Mouse (Mus musculus) CH12.LX (cell line): ENCODE measurements around the gene Snx32.
A peak's percentile ranks its signal among the peaks of the same experiment; 100 is the strongest.

Experiments
- CHD1 ChIP-seq: IDR thresholded peaks from 2 replicates; pipeline ENCODE4 v1.6.1; 2012; ENCODE audit warnings: low read depth, low read length, improper control_type of control experiment, inconsistent platforms
- CHD2 ChIP-seq: IDR thresholded peaks from 2 replicates; pipeline ENCODE4 v1.6.1; 2011; ENCODE audit warnings: low read length, improper control_type of control experiment
- CTCF ChIP-seq, 2 experiments: IDR thresholded peaks in 1 of 2; conservative IDR thresholded peaks in 1 of 2; 2 replicates each; pipeline ENCODE4 v1.5.1; 2011 to 2012; ENCODE audit warnings: low read depth in 2 of 2, low read length in 2 of 2, improper control_type of control experiment in 1 of 2, inconsistent platforms in 1 of 2, mild to moderate bottlenecking in 1 of 2, moderate library complexity in 1 of 2
- E2F4 ChIP-seq: IDR thresholded peaks from 2 replicates; pipeline ENCODE4 v1.6.1; 2011; ENCODE audit warnings: low read depth, low read length, improper control_type of control experiment; ENCODE audit not compliant: insufficient replicate concordance
- HCFC1 ChIP-seq: IDR thresholded peaks from 2 replicates; pipeline ENCODE4 v1.6.1; 2012; ENCODE audit warnings: low read depth, mild to moderate bottlenecking, inconsistent platforms, low read length, improper control_type of control experiment
- MAX ChIP-seq: IDR thresholded peaks from 2 replicates; pipeline ENCODE4 v1.6.1; 2011; ENCODE audit warnings: low read length, improper control_type of control experiment
- PAX5 ChIP-seq: IDR thresholded peaks from 2 replicates; pipeline ENCODE4 v1.6.1; 2012; ENCODE audit warnings: low read length, inconsistent platforms, mixed read lengths
- POLR2A ChIP-seq: IDR thresholded peaks from 2 replicates; pipeline ENCODE4 v1.6.1; 2011; ENCODE audit warnings: low read depth, mild to moderate bottlenecking, improper control_type of control experiment, low read length
- POLR2AphosphoS2 ChIP-seq: IDR thresholded peaks from 2 replicates; pipeline ENCODE4 v1.6.1; 2011; ENCODE audit warnings: low read depth, low read length, improper control_type of control experiment
- SIN3A ChIP-seq: IDR thresholded peaks from 2 replicates; pipeline ENCODE4 v1.6.1; 2012; ENCODE audit warnings: low read length, improper control_type of control experiment, inconsistent platforms
- TBP ChIP-seq: conservative IDR thresholded peaks from 2 replicates; pipeline ENCODE4 v1.6.1; 2011; ENCODE audit warnings: low read depth, low read length, improper control_type of control experiment
- USF1 ChIP-seq: IDR thresholded peaks from 2 replicates; pipeline ENCODE4 v1.6.1; 2014; ENCODE audit warnings: low read depth, mild to moderate bottlenecking, inconsistent platforms, low read length, improper control_type of control experiment
- ZNF384 ChIP-seq: IDR thresholded peaks from 2 replicates; pipeline ENCODE4 v1.6.1; 2012; ENCODE audit warnings: low read depth, low read length, improper control_type of control experiment, inconsistent platforms

GRCm38 (mm10) chr19:5511074-5511632 lies 815 bp upstream of the Snx32 start:
- TF ChIP-seq POLR2A (no peak), CHD2 (no peak), TBP (no peak), E2F4 (no peak), PAX5 (no peak), ZNF384 (no peak), USF1 (no peak), CTCF (conservative IDR thresholded peaks at IDR 0.05 in 1 of 2, IDR thresholded peaks at IDR 0.05 in 1 of 2; ENCODE audit: low read depth in 2 of 2, low read length in 2 of 2) (no peak), SIN3A (no peak; the same call in 1 of the 2 replicates), HCFC1 (no peak), MAX (0 out of 2 replicates have a peak, but pooled peaks have one; percentile 19), CHD1 (0 out of 2 replicates have a peak, but pooled peaks have one; percentile 5), POLR2AphosphoS2 (no peak)
